Mouse (Mus musculus) kidney, adult 2 months (tissue): ENCODE results near the gene Kif3a. TPM values are rescaled to one million over a fixed set of nuclear protein-coding genes. Genes with fewer than 3 reads are reported as not detected.

ENCODE experiments used
- DNase-seq: peaks from one replicate; pipeline ENCODE4 v3.0.0; 2021
- H3K27ac ChIP-seq: fragments of 200-500 bp; 2 replicates; pipeline ENCODE4 v1.5.1; 2012; ENCODE audit warnings: low read depth, low read length, control low read depth, inconsistent platforms; ENCODE audit not compliant: insufficient read depth
- H3K27me3 ChIP-seq: fragments of 200-500 bp; replicated peaks from 2 replicates; pipeline ENCODE4 v1.6.1; 2012; ENCODE audit warnings: mild to moderate bottlenecking, moderate library complexity, low read length, inconsistent platforms; ENCODE audit not compliant: control insufficient read depth, insufficient read depth
- H3K36me3 ChIP-seq: fragments of 200-500 bp; 2 replicates; pipeline ENCODE4 v1.6.1; 2012; ENCODE audit warnings: mild to moderate bottlenecking, moderate library complexity, low read length, inconsistent platforms; ENCODE audit not compliant: control insufficient read depth, insufficient read depth
- H3K4me1 ChIP-seq: fragments of 200-500 bp; 2 replicates; pipeline ENCODE4 v1.6.1; 2011; ENCODE audit warnings: low read length; ENCODE audit not compliant: control insufficient read depth, insufficient read depth
- H3K4me3 ChIP-seq: fragments of 200-500 bp; 2 replicates; pipeline ENCODE4 v1.5.1; 2011; ENCODE audit warnings: mild to moderate bottlenecking, low read depth, low read length, control low read depth; ENCODE audit not compliant: insufficient read depth
- CTCF ChIP-seq: fragments of 200-500 bp; conservative IDR thresholded peaks from 2 replicates; pipeline ENCODE4 v1.5.1; 2011; ENCODE audit warnings: low read depth, mild to moderate bottlenecking, control low read depth, low read length, moderate library complexity, mixed read lengths; ENCODE audit not compliant: insufficient read depth, insufficient read length
- POLR2A ChIP-seq: fragments of 200-500 bp; IDR thresholded peaks from one replicate; pipeline ENCODE4 v1.6.1; 2011; ENCODE audit warnings: low read depth, low read length, control low read depth
- WGBS: fragments of 180-500 bp; shearing (Covaris S2); methylation state at CpG from one replicate; pipeline ENCODE4 v1.1.7; 2018; 5-methylcytosine and 5-hydroxymethylcytosine counted together
- polyA plus RNA-seq: library from polyadenylated mRNA; depleted of rRNA; stranded (reverse); fragments of >200 nt; gene quantifications from 2 replicates; pipeline ENCODE4 v1.2.3, GENCODE M21; 2012

Gene Kif3a
- polyA plus RNA-seq, 1 experiment: 7.5 TPM

DNA sequence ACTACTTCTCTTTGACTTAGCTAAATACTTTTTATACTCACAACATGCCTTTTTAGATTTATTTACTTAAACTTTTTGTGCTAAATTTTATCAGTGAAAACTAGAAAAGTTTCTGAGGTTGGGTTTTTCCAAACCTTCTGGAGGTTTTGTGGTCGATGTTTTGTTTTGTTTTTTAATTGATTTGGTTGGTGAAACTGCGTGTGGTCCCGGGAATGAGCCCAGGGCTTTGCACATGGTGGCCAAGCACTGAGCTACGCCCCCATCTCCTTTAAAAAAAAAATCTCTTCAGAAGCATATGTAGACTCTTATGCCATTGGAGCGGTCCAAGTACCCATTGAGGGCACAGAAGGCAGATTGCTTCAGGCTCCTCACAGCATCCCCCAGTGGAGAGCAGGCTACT is 23.9 kb downstream of the Kif3a start:
- H3K36me3 ChIP-seq: no peaks in the 10 kb centered on the region; the same call in none of the 2 replicates
- H3K4me1 ChIP-seq: no peaks in the 10 kb centered on the region
- no peak for DNase-seq
- H3K27me3 ChIP-seq: no peaks in the 10 kb centered on the region
- TF ChIP-seq CTCF (no peak), POLR2A (no peak)
- no peak overlapping the region for H3K4me3 ChIP-seq
- 93% methylated on average over 5 of the region's 5 CpGs for WGBS
- H3K27ac ChIP-seq: no peak overlapping the region

DNA sequence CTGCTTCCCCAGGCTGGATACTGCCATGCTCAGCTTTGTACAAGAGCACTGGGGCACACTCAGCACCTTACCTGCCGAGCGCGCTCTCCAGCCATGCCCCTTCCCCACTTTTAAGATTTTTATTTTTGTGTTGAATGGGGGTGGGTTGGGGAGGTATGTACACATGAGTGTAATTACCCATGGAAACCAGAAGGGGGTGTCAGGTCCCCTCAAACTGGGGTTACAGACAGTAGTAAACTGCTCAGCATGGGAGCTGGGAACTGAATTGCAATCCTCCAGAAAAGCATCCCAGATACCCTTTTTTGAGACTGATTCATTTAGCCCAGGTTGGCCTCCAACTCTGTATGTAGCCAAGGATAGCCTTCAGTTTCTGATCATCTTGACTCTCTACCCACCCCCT is 37.8 kb downstream of the Kif3a start:
- H3K27ac ChIP-seq: no peak overlapping the region
- no peaks in the 10 kb centered on the region for H3K27me3 ChIP-seq
- no peaks in the 10 kb centered on the region for H3K4me1 ChIP-seq
- TF ChIP-seq CTCF (no peak), POLR2A (no peak)
- H3K4me3 ChIP-seq: no peak overlapping the region
- WGBS: 98% methylated on average over 3 of the region's 3 CpGs
- DNase-seq: no peak
- no peaks in the 10 kb centered on the region; the same call in 1 of the 2 replicates for H3K36me3 ChIP-seq

DNA sequence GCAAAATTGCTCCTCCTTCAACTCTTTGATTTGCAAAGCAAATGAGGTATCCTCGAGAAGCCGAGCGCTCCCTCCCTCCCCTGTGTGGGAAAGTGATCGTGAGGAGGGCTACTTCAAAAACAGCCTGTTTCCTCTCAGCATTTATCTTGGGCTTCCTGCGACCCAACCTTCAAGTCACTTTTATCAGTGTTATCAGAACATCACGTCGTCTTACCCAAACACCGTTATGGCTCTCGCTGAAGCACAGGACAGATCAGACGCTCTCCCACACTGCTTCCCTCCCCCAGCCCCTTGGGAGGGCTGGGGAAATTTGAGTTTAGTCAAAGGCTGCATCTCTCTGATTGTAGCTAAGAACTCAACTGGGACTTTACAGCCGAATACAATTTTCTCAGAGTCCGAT is 38.4 kb downstream of the Kif3a start:
- no peak for DNase-seq
- Histone ChIP-seq H3K27me3 (no peaks in the 10 kb centered on the region), H3K27ac (no peak overlapping the region), H3K36me3 (no peaks in the 10 kb centered on the region; the same call in 1 of the 2 replicates), H3K4me1 (no peaks in the 10 kb centered on the region), H3K4me3 (no peak overlapping the region)
- TF ChIP-seq POLR2A: no peak
- WGBS: 27% methylated on average over 12 of the region's 12 CpGs

DNA sequence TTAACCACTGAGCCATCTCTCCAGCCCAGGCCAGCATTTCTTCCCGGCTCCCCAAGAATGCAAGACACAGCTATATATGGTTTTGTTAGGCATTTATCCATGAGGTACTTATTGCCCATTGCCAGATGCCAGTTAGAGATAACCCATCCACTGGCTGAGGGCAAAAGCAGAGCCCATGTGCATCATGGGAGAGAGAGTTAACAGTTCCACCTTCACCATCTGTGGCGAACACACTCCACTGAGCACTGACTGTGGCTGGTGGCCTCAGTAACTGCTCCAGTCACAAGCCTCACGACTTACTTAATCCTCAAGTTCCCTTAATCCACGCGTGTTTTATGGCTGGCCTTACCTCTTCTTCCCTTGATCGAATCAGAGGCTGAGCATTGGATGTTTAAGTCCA is 42.1 kb downstream of the Kif3a start:
- H3K4me3 ChIP-seq: no peak overlapping the region
- H3K27me3 ChIP-seq: no peaks in the 10 kb centered on the region
- DNase-seq: no peak
- H3K36me3 ChIP-seq: no peaks in the 10 kb centered on the region
- TF ChIP-seq POLR2A (no peak), CTCF (no peak)
- H3K4me1 ChIP-seq: no peaks in the 10 kb centered on the region
- no peak overlapping the region for H3K27ac ChIP-seq
- 66% methylated on average over 6 of the region's 6 CpGs for WGBS

DNA sequence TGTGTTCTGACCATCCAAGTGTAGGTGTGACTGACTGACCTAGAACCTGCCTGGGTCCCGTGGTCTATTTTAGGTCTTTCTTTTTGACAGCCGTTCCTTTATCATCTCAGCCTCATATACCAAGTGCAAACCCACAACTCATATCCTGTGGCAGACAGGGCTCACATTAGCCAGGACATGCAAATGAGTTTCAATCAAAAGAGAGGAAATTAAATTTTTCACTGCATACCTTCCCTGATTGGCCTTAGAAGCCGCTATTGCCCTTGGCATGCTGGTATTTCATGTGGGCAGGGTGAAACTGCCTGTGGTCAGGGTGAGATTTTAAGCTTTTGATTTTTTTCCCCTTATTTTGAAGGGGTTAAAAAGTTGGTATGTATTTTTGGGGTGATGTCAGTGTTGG is 42.5 kb downstream of the Kif3a start:
- DNase-seq: no peak

DNA sequence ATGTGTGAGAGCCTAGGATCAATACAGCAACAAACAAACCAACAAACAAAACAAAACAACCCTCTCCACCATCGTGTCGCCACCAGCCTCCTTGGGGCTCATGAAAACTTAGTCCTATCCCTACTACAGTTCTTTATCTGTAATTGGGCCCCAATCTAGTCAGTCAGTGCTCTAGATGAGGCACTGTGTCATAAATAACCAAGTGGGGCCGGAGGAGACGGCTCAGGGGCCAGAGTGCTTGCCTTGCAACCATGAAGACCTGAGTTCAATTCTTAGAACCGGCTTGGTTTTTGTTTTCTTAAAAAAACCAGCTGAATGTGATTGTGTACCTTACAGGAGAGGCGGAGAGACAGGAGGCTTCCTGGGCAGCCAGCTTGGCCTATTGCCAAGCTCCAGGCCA is 48.0 kb downstream of the Kif3a start:
- Histone ChIP-seq H3K4me1 (no peaks in the 10 kb centered on the region), H3K27me3 (no peaks in the 10 kb centered on the region), H3K4me3 (no peak overlapping the region), H3K36me3 (no peaks in the 10 kb centered on the region), H3K27ac (no peak overlapping the region)
- TF ChIP-seq CTCF: no peak
- no peak for DNase-seq
- 75% methylated on average over 6 of the region's 6 CpGs for WGBS

More for the DNA sequence above, 42.5 kb downstream of the Kif3a start:
- H3K4me3 ChIP-seq: no peak overlapping the region
- H3K4me1 ChIP-seq: no peaks in the 10 kb centered on the region
- no peak overlapping the region for H3K27ac ChIP-seq
- TF ChIP-seq CTCF (no peak), POLR2A (no peak)
- no peaks in the 10 kb centered on the region for H3K27me3 ChIP-seq
- no peaks in the 10 kb centered on the region for H3K36me3 ChIP-seq
- WGBS: 84% methylated on average over 3 of the region's 3 CpGs

DNA sequence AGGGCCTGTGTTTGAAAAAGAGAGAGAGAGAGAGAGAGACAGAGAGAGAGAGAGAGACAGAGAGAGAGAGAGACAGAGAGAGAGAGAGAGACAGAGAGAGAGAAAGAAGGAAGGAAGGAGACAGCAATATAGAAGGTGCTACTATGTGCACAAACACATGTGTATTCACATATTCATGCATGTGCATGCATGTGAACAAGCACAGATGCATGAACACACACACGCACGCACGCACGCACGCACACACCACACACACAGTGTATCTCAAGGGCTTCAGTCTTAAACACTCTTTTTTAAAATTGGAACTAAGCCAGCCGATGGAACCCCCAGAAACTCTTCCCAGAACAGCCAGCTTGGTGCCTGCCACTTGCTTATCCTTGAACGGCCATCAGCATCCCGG is 48.4 kb downstream of the Kif3a start:
- H3K4me3 ChIP-seq: no peak overlapping the region
- TF ChIP-seq POLR2A: no peak
- no peak for TF ChIP-seq CTCF
- 95% methylated on average over 8 of the region's 8 CpGs for WGBS

More for the DNA sequence above, 48.4 kb downstream of the Kif3a start:
- Histone ChIP-seq H3K27me3 (no peaks in the 10 kb centered on the region), H3K27ac (no peak overlapping the region), H3K4me1 (no peaks in the 10 kb centered on the region), H3K36me3 (no peaks in the 10 kb centered on the region)
- DNase-seq: no peak
